Mouse (Mus musculus): ENCODE results near the gene St14.

- TF ChIP-seq CTCF (IDR thresholded peaks at IDR 0.05; ENCODE audit: control insufficient read depth, insufficient read depth, insufficient replicate concordance, low read depth, low read length) (no peak), POLR2A (IDR thresholded peaks at IDR 0.05; ENCODE audit: control insufficient read depth, low read depth, low read length) (no peak)
These were observed 12.9 kb downstream of the St14 start for GRCm38 (mm10) chr9:31118520-31119298.

Measured in testis, adult 2 months (tissue).